Mouse (Mus musculus): ENCODE measurements at regions not wholly inside any gene's neighbourhood (a gene's known extent, or its start where the extent isn't known, plus 50 kb on each side); places are given as distances from the start of the nearest gene placed in this dataset.
"Not testable (repeated sequence)": the region's sequence is repeated elsewhere in the genome, so short reads cannot be mapped to it uniquely, and the experiment has no call there.

- DNase-seq, result no peak
Measured at GRCm38 (mm10) chr11:16559001-16559699, 50.9 kb upstream of the Sec61g start.

GRCm38 (mm10) chr11:16561727-16562126, 53.4 kb upstream of the Sec61g start:
- DNase-seq, result no peak

DNA sequence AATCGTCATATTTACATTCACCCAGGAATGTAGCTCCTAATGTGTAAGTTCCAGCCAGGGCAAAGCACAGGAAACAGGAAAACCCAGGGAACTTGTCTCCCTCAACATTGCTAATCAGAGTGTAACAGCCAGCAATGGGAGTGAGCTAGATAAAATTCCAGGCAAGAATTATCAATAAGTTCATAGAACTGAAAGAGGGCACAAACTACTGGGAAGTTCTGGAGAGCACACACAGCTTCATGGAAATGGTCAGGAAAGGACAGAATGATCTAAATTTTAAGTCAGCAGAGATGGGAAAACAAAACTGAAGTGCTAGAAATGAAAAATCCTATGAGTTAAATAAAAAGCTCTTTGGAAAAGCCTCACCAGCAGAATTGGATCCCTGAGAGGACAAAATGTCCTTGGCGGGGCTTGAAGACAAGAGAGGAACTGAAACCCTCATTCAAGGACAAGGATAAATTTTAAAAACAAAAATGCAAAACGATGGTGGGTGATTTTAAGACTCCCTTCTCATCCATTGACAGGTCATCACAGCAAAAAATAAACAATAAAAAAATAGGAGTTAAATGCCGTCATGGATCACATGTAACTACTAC, 80.9 kb upstream of the Sec61g start:
- no peak for DNase-seq

- no peak for DNase-seq
Measured at GRCm38 (mm10) chr11:16590541-16590940, 82.3 kb upstream of the Sec61g start.

- DNase-seq, result peak; percentile 16
Measured at GRCm38 (mm10) chr11:16591471-16591921, 83.2 kb upstream of the Sec61g start.

DNA sequence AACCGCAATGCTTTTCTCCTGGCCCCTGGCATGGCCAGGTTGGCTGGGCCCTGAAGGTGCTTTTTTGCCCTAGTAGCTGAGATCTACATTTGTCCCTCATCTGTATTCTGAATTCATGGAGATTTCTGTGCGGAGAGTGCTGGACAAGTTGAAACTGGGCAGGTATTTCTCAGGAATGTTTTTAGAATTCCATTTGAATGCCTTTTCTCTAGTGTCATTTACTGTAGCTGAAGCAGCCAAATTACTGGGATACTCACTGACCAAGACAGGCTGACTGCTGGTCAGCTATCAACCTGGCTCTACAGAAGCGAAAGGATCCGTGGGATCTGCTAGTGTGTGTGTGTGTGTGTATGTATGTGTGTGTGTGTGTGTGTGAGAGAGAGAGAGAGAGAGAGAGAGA, 83.7 kb upstream of the Sec61g start:
- no peak for DNase-seq

- no peak for DNase-seq
Measured at GRCm38 (mm10) chr11:16592766-16593165, 84.5 kb upstream of the Sec61g start.

DNA sequence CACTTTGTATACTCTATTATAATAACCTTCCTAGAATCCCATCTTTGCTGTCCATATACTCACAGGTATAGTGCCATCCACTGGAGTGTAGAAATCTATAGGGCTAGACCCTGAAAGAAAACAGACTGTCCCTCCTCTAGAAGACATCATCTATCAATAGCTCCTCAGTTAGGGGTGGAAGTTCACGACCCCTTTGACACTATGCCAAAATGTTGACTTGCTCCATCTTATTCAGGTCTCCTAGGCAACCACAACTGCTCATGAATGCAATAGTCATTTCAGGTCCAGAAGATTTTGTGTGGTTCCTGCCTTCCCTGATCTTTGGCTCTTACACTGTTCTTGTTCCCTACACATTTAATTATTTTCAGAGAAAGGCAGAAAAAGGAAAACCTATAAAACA, 86.5 kb upstream of the Sec61g start:
- no peak for DNase-seq

DNA sequence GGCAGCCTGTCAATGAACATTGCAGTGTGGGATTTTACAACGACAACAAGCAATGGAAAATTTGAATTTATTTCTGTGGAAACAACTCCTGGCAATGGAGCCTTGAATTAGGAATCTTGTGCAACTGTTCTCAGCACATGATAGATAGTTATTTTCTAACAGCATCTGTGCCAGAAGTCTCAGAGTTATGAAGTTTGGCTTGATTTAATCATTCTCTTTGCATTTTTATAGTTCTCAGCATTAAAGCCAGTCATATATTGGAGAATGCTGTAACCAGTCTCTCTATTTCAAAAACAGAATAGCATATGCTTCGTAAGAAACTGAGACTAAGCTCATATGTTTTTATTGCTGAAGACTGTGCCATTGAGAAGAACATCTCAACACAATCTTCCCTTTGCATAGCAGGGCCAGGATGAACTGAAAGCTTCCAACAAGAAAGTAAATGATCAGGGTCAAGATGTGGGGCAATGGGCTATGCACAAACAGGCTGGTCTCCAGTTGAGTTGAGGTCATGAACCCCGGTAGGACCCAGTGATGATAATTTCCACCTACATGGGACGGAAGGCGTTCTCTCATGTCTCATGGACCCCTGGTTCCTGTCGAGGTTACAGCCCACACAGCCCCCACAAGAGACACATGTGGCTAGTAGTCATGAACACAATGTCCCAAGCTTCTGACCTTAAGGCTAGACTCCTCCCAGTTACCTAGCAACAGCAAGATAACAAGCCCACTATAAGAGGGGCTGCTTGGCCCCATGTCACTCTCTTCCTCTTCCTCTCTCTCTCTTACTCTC, 89.0 kb upstream of the Sec61g start:
- no peak for DNase-seq

GRCm38 (mm10) chr11:16602947-16603346, 94.7 kb upstream of the Sec61g start:
- DNase-seq, result no peak

DNA sequence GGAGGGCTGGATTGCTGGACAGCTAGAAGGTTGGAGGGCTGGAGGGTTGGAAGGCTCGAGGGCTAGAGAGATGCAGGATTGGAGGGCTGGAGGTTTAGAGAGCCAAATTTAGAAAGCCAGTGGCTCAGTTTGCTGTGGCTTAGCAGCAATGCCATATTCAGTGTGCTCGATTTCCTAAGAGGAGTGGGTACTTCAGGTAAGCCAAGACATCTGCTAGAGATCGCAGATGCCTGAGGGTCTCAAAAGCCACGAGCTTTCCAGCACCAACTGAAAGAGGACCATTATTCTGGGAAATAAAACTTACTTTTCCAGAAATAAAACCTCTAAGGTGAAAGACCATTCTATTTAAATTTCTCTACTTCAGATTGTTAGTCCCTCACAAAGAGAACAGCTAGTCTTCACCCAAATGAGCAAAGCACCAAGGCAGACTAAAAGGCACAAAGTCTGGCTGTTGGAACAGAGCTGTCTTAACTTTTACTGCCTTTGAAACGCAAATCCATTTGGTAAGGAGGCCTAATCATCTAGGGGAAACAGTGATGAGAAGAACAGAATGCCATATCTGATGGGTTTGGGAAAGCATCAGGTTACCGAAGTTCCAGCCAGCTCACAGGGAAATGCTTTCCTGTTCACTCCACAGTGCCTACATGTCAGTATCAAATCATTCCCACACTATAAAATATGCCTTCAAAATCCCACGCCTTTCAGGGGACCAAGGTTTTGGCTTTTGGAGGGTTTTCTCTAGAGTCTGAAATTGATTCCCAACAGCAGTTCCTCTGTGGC, 98.3 kb upstream of the Sec61g start:
- no peak for DNase-seq

- not testable (repeated sequence) for DNase-seq
Measured at GRCm38 (mm10) chr11:16607900-16608422, 99.7 kb upstream of the Sec61g start.

- DNase-seq, result no peak
Measured at GRCm38 (mm10) chr11:16611741-16612140, 103.5 kb upstream of the Sec61g start.

DNA sequence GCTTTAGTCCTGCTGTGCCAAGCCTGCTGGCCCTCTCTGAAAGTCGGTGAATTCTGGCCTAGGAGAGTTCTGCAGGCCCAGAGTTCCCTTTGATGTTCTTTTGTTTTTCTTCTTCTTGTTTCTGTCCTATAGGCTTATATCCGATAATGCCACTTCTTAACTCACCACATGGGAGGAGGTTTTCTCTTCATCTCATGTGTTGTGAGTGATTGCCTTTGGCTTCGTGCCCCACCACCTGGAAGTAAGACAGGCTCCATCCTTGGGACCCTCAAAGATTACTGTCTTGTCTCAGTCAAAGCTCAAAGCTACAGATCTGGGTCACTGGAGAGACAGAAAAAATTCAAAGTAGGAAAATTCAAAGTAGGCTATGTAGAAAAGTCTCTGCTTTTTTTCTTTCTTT, 104.2 kb upstream of the Sec61g start:
- DNase-seq, result no peak

GRCm38 (mm10) chr11:16619736-16620135, 111.5 kb upstream of the Sec61g start:
- no peak for DNase-seq

- DNase-seq, result no peak
Measured at GRCm38 (mm10) chr11:16623694-16624093, 115.4 kb upstream of the Sec61g start.

GRCm38 (mm10) chr11:16627294-16628085, 119.2 kb upstream of the Sec61g start:
- no peak for DNase-seq

DNA sequence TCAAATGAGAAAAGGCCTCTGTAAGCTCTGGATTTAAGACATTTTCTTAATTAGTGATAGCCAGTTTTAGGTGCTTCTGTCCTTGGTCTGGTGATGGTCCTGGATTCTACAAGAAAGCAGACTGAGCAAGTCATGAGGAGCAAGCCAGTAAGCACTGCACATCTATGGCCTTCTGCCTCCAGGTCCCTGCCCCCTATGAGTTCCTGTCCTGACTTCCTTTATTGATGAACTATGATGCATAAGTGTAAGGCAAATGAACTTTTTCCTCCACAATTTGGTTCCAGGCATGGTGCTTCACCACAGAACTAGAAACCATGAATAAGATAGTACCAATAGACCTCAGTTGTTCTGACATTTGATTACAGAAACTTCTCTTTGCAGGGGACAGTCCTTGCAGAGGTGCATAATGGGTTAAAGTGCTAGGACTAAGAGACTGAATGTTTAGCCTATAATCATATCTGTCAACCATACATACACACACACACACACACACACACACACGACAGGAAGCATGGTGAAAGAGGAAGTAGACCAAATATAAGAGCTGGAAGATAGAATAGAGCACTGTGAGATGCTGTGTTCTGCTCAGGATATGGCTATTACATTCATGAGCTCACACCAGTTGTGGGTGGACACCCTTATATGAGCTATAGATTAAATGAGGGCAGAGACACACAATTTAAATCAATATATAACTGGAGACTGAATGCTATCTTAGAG, 121.3 kb upstream of the Sec61g start:
- DNase-seq, result no peak

- not testable (repeated sequence) for DNase-seq
Measured at GRCm38 (mm10) chr11:16635796-16636195, 116.2 kb upstream of the Egfr start.

- DNase-seq, result no peak
Measured at GRCm38 (mm10) chr11:16637679-16638078, 114.3 kb upstream of the Egfr start.

DNA sequence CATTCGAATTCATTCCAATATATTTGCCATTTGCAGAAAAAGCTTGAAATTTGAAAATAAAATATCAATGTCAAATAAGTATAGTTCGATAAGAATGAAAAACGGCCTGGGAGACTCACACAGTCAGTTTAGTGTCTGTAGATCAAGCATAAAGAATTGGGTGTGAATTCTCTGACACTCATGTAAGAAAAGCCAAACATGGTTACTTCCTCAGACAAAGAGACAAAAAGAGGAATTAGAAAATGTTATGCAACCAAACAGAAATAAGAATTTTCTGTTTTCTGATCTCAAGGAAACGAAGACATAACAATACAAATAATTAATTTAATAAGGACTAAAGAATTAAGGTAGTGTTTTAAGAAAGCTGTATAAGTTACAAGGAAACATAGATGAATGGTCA, 113.7 kb upstream of the Egfr start:
- DNase-seq, result no peak

Measured in right cerebral cortex, postnatal 14 days (tissue).